Mouse (Mus musculus) limb, embryonic 14.5 days (tissue): Measurements from ENCODE around the gene Mrpl20. TPM values are rescaled to one million over a fixed set of nuclear protein-coding genes. Genes with fewer than 3 reads are reported as not detected.
A peak's percentile ranks its signal among the peaks of the same experiment; 100 is the strongest.

Experiments used
- ATAC-seq: fragments of 200-750 bp; cut with Nextera tagmentation; 2 replicates; pipeline ENCODE4 v1.8.0; 2017; ENCODE audit warnings: low read depth, moderate number of reproducible peaks, moderate TSS enrichment; ENCODE audit not compliant: low FRiP score
- DNase-seq: peaks from one replicate; pipeline ENCODE4 v3.0.0-alpha.2; 2015; ENCODE audit warnings: low spot score
- H3K27ac ChIP-seq: fragments of 300-500 bp; sonication (generic); replicated peaks from 2 replicates; pipeline ENCODE4 v1.5.1; 2014; ENCODE audit warnings: low read depth, mild to moderate bottlenecking, low read length, moderate library complexity, mixed read lengths
- H3K27me3 ChIP-seq: fragments of 300-500 bp; sonication (generic); 2 replicates; pipeline ENCODE4 v1.6.1; 2014; ENCODE audit warnings: low read length, mixed read lengths; ENCODE audit not compliant: control insufficient read depth, insufficient read depth
- H3K36me3 ChIP-seq: fragments of 300-500 bp; sonication (generic); 2 replicates; pipeline ENCODE4 v1.6.1; 2014; ENCODE audit warnings: mild to moderate bottlenecking, low read length, moderate library complexity, mixed read lengths; ENCODE audit not compliant: control insufficient read depth, insufficient read depth
- H3K4me1 ChIP-seq: fragments of 300-500 bp; sonication (generic); 2 replicates; pipeline ENCODE4 v1.6.1; 2014; ENCODE audit warnings: antibody characterized with exemption, low read length, mixed read lengths; ENCODE audit not compliant: control insufficient read depth, insufficient read depth
- H3K4me2 ChIP-seq: fragments of 300-500 bp; sonication (generic); replicated peaks from 2 replicates; pipeline ENCODE4 v1.6.1; 2014; ENCODE audit warnings: low read depth, mild to moderate bottlenecking, low read length, moderate library complexity; ENCODE audit not compliant: severe bottlenecking
- H3K4me3 ChIP-seq: fragments of 300-500 bp; sonication (generic); replicated peaks from 2 replicates; pipeline ENCODE4 v1.5.1; 2014; ENCODE audit warnings: low read length
- H3K9ac ChIP-seq: fragments of 300-500 bp; sonication (generic); 2 replicates; pipeline ENCODE4 v1.6.1; 2014; ENCODE audit warnings: mild to moderate bottlenecking, low read depth, low read length, moderate library complexity; ENCODE audit not compliant: severe bottlenecking
- H3K9me3 ChIP-seq: fragments of 300-500 bp; sonication (generic); 2 replicates; pipeline ENCODE4 v1.6.1; 2016; ENCODE audit warnings: low read length; ENCODE audit not compliant: control insufficient read depth
- POLR2A ChIP-seq: fragments of 200-500 bp; IDR thresholded peaks from 2 replicates; pipeline ENCODE4 v1.8.0; 2012; ENCODE audit warnings: inconsistent platforms, mild to moderate bottlenecking, moderate library complexity, borderline replicate concordance; ENCODE audit not compliant: insufficient read depth, insufficient read length; ENCODE audit errors: extremely low read depth
- whole genome bisulfite sequencing: fragments of 180-500 bp; shearing (Covaris S2); extraction: QIAGEN DNeasy Blood & Tissue Kit; methylation state at CpG from one replicate; pipeline ENCODE4 v1.1.7; 2014; 5-methylcytosine and 5-hydroxymethylcytosine counted together
- polyA plus RNA-seq, 2 experiments: library from polyadenylated mRNA; depleted of rRNA in 1 of 2; stranded (reverse) in 1 of 2; unstranded in 1 of 2; fragments of >200 nt; fragmentation: Nextera tagmentation in 1 of 2; extraction: Ambion mirVana in 1 of 2; gene quantifications; 2 replicates each; pipeline versions ENCODE4 v1.2.1 to v1.2.3; 2012 to 2014

The Mrpl20 gene
- polyA plus RNA-seq (2012; rRNA removed): 72.2 and 97.5 TPM in 2 replicates
- 199 and 215 TPM in 2 replicates for polyA plus RNA-seq (2014; fragmentation: Nextera tagmentation; extraction: Ambion mirVana)

DNA sequence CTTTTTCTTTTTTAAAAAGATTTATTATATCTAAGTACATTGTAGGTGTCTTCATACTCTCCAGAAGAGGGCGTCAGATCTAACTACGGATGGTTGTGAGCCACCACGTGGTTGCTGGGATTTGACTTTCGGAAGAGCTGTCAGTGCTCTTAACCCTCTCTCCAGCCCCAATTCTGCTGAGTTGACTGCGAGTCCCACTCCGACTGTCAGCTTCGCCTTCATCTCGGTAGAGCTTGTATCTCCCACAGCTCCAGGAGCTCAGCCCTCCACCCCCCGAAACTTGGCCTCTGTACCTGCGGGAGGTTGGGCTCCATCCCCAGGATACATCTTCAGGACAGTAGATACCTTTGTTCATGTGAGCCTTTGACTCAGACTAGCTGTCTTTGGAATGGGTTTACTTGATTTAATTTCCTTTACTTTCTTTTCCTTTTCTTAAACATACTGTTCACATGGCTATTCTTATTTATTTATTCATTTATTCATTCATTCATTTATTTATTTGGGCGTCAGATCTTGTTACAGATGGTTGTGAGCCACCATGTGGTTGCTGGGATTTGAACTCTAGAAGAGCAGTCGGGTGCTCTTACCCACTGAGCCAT, at the start of gene Mrpl20:
TSS of gene Mrpl20 (plus strand) at position 138 of the 599 bp plus-strand sequence.
- ATAC-seq: no peak

DNA sequence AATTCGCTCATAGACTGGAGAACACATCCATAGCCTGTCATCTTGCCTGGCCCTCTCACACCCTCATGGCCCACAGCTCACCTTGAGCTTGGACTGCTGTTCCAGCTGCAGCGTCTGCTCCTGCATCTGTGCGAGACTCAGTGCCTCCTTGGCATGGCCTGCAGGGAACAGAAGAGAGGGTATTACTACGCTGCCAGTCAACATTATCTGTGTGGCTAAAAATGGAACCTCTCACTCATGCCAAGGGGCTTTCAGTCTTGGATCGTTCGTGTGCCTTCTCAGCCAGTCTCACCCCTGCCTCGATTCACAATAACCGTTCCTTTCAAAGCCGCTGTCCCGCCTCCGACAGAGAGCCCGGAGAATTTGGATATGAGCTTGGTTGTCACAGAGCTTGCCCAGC, 45.7 kb upstream of the Mrpl20 start:
- no peak for TF ChIP-seq POLR2A
- WGBS: 94% methylated on average over 12 of the region's 12 CpGs
- no peak for DNase-seq
- Histone ChIP-seq H3K4me1 (peaks cover 8% of the 10 kb centered on the region), H3K4me2 (no peak overlapping the region), H3K27ac (no peak overlapping the region), H3K9ac (no peak overlapping the region), H3K36me3 (peaks cover 50% of the 10 kb centered on the region), H3K9me3 (no peaks in the 10 kb centered on the region), H3K27me3 (no peaks in the 10 kb centered on the region), H3K4me3 (no peak overlapping the region)
- no peak for ATAC-seq

More for the DNA sequence above, at the start of gene Mrpl20:
- peak within 1 kb of the TSS; percentile 96 for H3K4me3 ChIP-seq
- peak within 1 kb of the TSS; percentile 52; the same call in 1 of the 2 replicates for H3K27ac ChIP-seq
- peaks cover 18% of the 10 kb centered on the region for H3K36me3 ChIP-seq
- H3K9ac ChIP-seq: peak within 1 kb of the TSS; percentile 83
- no peak for DNase-seq
- H3K9me3 ChIP-seq: no peaks in the 10 kb centered on the region
- no peaks in the 10 kb centered on the region for H3K27me3 ChIP-seq
- H3K4me1 ChIP-seq: peaks cover 6% of the 10 kb centered on the region
- WGBS: 9% methylated on average over 12 of the region's 12 CpGs
- no peak for TF ChIP-seq POLR2A
- H3K4me2 ChIP-seq: peak within 1 kb of the TSS; percentile 71

DNA sequence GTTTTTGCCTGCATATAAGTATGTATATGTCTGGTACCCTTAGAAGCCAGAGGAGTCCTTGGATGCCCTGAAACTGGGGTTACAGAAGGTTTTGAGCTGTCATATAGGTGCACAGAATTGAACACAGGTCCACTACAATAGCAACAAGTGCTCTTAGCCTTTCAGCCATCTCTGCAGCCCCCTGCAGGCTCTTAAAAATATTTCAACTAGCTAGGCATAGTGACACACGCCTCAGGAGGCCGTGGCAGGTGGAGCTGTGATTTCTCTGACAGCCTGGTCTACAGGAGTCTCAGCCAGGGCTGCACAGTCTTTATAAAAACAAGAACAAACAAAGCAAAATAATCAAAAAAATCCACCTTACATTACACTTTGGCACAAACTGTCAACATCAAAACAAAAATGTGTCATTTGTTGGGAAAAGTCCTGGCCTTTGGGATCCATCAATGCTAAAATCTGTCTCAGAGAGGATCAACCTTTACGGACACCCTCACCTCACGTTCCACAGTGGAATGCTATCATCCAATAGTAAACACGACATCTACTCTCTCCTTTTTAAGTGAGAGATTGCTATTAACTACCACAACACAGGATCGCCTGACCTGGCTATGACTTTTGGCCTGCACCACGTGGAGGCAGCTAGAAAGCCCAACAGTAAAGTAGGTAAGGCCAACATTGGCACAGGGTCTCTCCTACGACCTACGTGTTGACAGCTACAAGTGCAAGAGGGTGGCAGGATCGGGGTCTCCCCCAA, 42.6 kb upstream of the Mrpl20 start:
- Histone ChIP-seq H3K4me1 (peaks cover 8% of the 10 kb centered on the region), H3K9me3 (no peaks in the 10 kb centered on the region), H3K27me3 (no peaks in the 10 kb centered on the region), H3K4me3 (peak overlapping the region; percentile 74), H3K4me2 (peak overlapping the region; percentile 90), H3K9ac (peak overlapping the region; percentile 86), H3K27ac (no peak overlapping the region), H3K36me3 (peaks cover 24% of the 10 kb centered on the region)
- 1% methylated on average over 10 of the region's 10 CpGs for WGBS
- ATAC-seq (no peak), DNase-seq (peak; percentile 64)
- TF ChIP-seq POLR2A: no peak

DNA sequence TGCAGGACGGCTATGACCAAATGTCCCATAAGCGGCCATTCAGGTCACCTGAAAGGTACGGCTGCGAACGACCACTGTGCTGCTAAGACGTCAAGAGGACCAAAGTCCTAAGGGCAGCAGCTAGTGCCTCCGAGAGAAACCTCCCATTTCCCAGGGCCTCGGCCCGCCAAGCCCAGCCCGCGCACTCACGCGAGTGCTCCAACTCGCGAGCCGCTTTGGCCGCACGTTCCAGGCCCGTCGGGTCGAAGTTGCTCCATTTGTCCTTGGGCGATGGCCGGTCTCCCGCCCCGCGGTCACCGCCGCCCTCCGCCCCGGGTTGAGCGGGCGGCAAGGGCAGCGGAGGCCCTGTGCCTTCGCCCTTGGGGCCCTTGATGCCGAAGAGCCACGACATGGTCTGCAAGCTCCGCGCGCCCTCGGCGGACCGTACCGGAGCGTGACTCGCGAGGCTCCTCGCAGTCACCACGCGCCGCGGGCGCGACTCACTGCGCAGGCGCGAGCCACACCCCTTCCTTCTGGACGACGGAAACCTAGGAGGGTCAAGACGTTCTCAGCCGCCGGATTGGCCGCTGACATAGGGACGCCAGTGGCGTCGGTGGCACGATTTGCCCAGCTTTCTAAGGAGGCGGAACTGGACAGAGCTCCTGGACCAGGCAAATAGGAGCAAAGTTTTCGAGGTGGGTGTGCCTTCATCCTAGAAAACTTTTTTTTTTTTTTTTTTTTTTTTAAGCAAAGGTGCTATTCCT, 41.9 kb upstream of the Mrpl20 start, which contains the start of gene Atad3a:
TSS of gene Atad3a (minus strand) at position 481 of the 743 bp plus-strand sequence.
- no peaks in the 10 kb centered on the region for H3K9me3 ChIP-seq

More for the DNA sequence above, 41.9 kb upstream of the Mrpl20 start, which contains the start of gene Atad3a:
- Histone ChIP-seq H3K4me1 (peaks cover 8% of the 10 kb centered on the region), H3K4me2 (peak within 1 kb of the TSS; percentile 90), H3K9ac (peak within 1 kb of the TSS; percentile 86), H3K27me3 (no peaks in the 10 kb centered on the region), H3K36me3 (peaks cover 16% of the 10 kb centered on the region), H3K4me3 (peak within 1 kb of the TSS; percentile 74), H3K27ac (no peak within 1 kb of the TSS; the same call in 1 of the 2 replicates)
- ATAC-seq: peak; percentile 96
- WGBS: 2% methylated on average over 66 of the region's 68 CpGs
- TF ChIP-seq POLR2A: peak; percentile 88; the same call in 1 of the 2 replicates
- peak; percentile 97 for DNase-seq
